Mouse (Mus musculus) kidney, adult 18-20 months (tissue): Measurements from ENCODE around the gene Cdk19.

Experiments used
- DNase-seq: peaks from one replicate; pipeline ENCODE4 v3.0.0; 2021

The Cdk19 gene

GRCm38 (mm10) chr10:40339351-40339964, at the start of gene Cdk19:
Cdk19 (plus strand) TSS chr10:40339564.
- DNase-seq = no peak

GRCm38 (mm10) chr10:40292640-40293039, 46.7 kb upstream of the Cdk19 start:
- no peak for DNase-seq

- peak; percentile 84 for DNase-seq
Measured at GRCm38 (mm10) chr10:40300648-40301171, 38.7 kb upstream of the Cdk19 start.

GRCm38 (mm10) chr10:40301181-40302075, 37.9 kb upstream of the Cdk19 start:
- DNase-seq = peak; percentile 70

GRCm38 (mm10) chr10:40302140-40302985, 37.0 kb upstream of the Cdk19 start, which contains the start of gene Amd1:
Amd1 (minus strand) TSS chr10:40302186.
- DNase-seq = peak; percentile 100

GRCm38 (mm10) chr10:40305989-40306388, 33.4 kb upstream of the Cdk19 start:
- no peak for DNase-seq

GRCm38 (mm10) chr10:40307826-40308583, 31.4 kb upstream of the Cdk19 start:
- no peak for DNase-seq

- no peak for DNase-seq
Measured at GRCm38 (mm10) chr10:40309884-40310635, 29.3 kb upstream of the Cdk19 start.

- DNase-seq = no peak
Measured at GRCm38 (mm10) chr10:40312781-40313180, 26.6 kb upstream of the Cdk19 start.

- no peak for DNase-seq
Measured at GRCm38 (mm10) chr10:40316841-40317585, 22.4 kb upstream of the Cdk19 start.

- DNase-seq = no peak
Measured at GRCm38 (mm10) chr10:40320306-40320705, 19.1 kb upstream of the Cdk19 start.

GRCm38 (mm10) chr10:40328004-40328551, 11.3 kb upstream of the Cdk19 start:
- peak; percentile 17 for DNase-seq

GRCm38 (mm10) chr10:40330262-40330661, 9.1 kb upstream of the Cdk19 start:
- DNase-seq = no peak

- DNase-seq = no peak
Measured at GRCm38 (mm10) chr10:40332864-40333263, 6.5 kb upstream of the Cdk19 start.

- DNase-seq = no peak
Measured at GRCm38 (mm10) chr10:40342036-40342435, 2.7 kb downstream of the Cdk19 start.

- DNase-seq = no peak
Measured at GRCm38 (mm10) chr10:40346776-40347403, 7.5 kb downstream of the Cdk19 start.

GRCm38 (mm10) chr10:40347461-40347954, 8.1 kb downstream of the Cdk19 start:
- no peak for DNase-seq

GRCm38 (mm10) chr10:40348566-40349536, 9.5 kb downstream of the Cdk19 start:
- DNase-seq = peak; percentile 98
